Mouse (Mus musculus) left cerebral cortex, postnatal 25 days (tissue): ENCODE measurements around the gene Chdh. TPM values are rescaled to one million over a fixed set of nuclear protein-coding genes. Genes with fewer than 3 reads are reported as not detected.

Experiments
- DNase-seq, 2 experiments: peaks; one replicate each; pipeline ENCODE4 v3.0.0; 2022; ENCODE audit warnings: low spot score in 2 of 2, mixed read lengths in 1 of 2
- intact Hi-C: fragments of 180-260 bp; cut with DNase I; formaldehyde crosslinking; loops from one replicate; pipeline ENCODE4 v1.15.1; 2025
- total RNA-seq, 2 experiments: library from RNA; stranded (reverse); gene quantifications; 2 replicates each; pipeline ENCODE4 v1.2.3; 2021

Gene Chdh
- total RNA-seq, 2 experiments from 2014 or later = 1.2 to 1.4 TPM

DNA sequence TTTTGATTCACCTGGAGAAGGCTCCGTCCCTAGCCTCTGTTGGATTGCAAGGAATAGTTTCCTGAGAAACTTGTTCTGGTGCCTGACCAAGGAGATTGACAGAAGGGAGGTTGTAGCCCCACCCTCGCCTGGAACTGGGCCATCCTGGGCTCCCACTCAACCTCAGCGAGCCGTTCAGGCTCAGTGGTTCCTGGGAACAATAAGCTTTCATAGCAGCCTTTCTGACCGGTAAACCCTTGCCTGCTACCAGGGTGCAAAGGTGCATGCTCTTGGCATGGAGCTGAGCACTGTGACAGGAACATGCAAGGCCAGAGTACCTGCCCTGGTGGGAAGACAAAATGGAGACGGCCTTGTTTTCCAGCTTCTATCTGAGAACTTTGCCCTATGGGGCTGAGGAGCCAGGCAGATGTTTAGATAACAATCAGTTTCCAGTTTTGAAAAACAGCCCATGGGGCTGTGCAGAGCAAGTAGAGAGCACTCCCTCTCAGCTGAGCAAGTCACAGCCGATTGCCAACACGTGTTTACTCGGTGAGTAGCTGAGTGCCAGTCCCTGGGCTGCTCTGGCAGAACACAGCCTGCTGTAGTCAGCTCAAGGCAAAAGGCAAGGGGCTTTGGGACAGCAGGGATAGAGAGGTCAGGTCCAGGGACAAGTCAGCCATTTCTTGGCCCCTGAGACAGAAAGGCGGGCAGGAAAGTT is 1.2 kb downstream of the Chdh start:
- DNase-seq = peak in 1 of 2 experiments; percentile 56

DNA sequence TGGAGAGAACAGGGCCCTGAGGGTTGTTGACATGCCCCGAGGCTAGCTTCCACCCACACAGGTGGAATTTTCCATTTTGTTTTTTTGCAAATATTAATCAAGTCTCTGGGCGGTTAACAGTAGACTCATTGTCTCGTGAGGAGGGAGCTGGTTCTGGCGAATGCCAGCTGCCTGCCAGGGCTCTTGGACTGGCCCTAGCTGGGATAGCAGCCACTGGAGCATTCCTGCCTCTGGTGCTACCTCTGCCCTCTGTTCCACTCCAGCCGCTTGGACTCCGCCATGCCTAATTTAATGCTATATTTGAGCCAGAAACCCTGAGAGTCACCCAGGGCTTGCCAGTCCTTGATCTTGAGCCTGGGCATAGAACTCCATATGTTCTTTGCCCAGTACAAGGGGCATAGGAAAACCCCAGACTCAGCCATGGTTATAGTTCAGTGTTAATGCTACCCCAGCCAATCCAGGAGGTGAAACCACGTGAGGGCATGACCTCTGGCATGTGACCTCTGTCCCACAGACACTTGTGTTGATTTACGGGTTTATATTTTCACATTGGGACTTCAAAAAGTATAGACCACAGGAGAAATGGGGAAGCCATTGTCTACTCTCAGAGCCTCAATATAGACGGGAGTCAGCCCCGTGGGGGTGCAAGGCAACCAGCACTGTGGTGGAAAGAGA is 3.2 kb downstream of the Chdh start:
- intact Hi-C loops = no loop called here

More for the DNA sequence above, 1.2 kb downstream of the Chdh start:
- intact Hi-C loops = no loop called here

DNA sequence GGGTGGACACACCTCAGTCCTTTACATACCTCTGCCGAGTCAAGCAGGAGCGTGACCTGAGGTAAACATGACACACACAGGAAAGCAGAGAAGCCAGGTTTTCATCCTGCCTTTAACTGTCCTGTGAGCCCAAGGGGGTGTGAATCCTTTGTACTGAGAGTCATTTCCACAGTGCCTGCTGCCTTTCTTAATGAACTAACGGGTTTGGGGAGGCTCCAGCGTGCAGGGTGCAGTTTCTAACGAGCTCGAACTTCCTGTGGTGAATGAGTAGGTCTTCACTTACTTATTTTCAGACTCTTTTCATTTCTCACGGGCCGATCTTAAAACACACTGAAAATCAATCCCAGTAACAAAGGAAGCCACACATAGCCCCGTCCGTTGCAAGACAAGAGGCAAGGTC is 5.7 kb downstream of the Chdh start:
- DNase-seq = no peak
- intact Hi-C loops = loop anchor here (2.0 kb wide), 1 partner anchor 32 kb away; no protein-coding TSS in a partner anchor

More for the DNA sequence above, 3.2 kb downstream of the Chdh start:
- peak in 1 of 2 experiments; percentile 35 for DNase-seq

DNA sequence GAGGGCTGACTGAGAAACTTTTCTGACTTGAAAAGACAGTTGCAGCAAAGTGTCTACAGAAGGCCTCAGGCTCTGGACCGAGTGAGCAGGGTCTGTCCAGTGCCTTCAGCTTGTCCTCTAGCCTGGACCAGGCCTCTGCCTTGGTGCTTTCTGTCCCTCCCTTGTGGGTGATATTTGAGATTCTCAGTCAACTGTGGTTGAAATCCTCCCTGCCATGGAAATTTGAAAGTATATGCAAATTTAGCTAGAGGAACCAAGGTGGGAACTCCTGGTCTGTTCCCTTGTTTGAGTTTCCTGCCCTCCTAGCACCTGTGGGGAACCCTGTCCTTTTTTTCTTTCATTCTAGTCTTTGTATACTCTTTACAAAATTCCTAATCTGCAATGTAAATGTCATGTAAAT is 6.2 kb downstream of the Chdh start:
- DNase-seq = no peak
- intact Hi-C loops = loop anchor here (2.0 kb wide), 1 partner anchor 32 kb away; no protein-coding TSS in a partner anchor

DNA sequence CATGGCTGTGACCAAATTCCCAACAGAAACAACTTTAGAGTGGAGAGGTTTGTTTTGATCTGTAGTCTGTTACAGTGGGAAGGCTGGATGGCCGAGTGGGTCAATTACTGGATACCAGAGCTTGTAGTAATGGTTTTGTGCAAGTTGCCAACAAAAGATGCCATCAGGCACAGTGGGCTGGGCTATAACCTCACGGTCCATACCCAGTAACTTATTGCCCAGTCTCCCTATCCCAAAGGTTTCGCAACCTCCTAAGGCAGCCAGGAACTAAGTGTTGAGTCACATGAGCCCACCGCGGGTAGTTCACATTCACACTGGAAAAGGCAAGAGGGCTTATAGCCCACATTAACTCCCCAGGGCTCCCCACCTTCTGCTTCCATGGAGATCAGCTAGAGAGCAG is 7.8 kb downstream of the Chdh start:
- intact Hi-C loops = no loop called here
- no peak for DNase-seq

DNA sequence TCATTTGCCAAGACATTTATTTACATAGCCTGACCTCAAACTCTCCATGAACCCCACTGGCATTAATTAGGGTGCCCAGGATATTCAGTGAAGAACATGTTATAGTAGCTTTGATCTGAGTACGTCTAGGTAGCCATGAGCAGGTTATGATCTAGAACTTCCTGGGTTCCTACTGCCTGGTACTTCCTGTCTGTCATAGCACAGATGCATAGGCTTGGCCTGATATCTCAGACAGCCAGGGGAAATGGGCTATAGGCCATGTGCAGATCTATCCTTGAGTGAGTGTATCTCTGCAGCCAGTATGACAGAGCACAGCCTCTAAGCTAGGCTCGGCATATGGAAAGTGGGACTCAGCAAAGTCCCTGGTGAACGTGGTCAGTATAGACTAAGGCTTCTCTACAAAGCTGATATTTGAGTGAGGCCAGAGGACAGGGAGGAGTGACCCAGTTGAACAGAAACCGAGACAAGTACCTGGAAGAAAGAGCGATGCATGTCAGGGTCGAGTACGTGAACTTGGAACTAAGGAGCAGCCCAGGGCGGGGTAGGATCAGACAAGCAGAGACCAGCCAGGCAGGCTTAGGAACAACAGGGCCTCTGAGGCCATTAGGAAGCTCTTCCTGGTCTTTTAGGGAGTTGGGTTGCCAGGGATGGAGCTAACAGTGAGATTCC is 9.1 kb downstream of the Chdh start:
- no peak for DNase-seq
- intact Hi-C loops = no loop called here

DNA sequence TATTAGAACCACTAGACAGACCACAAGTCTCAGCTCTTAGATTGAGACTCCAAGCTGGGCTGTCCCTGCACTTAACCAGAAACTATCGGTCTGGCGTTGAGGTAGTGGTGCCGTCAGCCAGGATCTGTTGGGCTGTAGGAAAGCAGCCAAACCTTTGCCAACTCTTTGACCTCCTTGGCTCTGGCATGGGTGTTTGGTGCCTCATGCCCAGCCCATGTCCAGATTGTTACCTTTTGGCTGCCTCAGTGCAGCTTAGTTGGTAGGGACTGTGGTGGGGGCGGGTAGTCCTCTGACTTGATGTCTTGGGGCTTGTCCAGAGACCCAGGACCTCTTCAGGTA is 9.6 kb downstream of the Chdh start:
- intact Hi-C loops = no loop called here
- no peak for DNase-seq

DNA sequence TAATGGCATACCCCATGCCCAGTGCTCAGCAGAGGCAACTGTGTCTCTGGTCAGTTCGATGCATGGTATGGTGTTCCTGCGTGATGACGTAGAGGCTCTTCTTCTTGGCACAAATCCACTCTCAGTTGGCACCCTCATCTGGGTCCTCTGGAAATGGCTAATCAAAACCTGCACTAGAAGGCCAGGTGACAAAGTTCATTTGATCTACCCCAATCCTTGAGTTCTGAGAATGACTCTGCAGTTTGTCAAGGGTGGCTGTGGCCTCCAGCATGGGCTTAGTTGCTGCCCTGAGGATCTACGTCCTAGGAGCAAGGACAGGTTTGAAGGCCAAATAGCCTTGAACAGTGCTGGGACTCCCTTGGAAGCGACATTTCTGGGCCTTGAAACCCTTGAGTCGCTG is 10.0 kb downstream of the Chdh start:
- DNase-seq = no peak
- intact Hi-C loops = no loop called here

DNA sequence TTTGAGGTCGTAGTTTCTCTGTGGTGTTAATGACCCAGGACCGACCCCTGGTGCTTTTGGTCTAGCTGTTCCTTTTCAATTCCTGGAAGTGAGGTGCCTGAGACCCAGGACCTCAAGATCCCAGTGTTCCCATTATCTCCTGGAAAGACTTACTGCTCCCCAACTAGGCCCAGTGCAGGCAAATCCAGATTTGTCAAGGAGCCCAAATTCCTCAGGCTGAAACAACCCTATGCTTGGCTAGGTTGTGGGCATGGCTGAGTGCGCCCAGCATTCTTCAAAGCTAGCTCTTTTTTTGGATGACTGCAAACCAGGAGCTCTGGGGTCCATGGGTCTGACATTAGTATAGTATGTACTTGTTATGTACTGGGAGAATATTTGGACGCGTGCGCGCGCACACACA is 10.6 kb downstream of the Chdh start:
- intact Hi-C loops = no loop called here
- DNase-seq = no peak

DNA sequence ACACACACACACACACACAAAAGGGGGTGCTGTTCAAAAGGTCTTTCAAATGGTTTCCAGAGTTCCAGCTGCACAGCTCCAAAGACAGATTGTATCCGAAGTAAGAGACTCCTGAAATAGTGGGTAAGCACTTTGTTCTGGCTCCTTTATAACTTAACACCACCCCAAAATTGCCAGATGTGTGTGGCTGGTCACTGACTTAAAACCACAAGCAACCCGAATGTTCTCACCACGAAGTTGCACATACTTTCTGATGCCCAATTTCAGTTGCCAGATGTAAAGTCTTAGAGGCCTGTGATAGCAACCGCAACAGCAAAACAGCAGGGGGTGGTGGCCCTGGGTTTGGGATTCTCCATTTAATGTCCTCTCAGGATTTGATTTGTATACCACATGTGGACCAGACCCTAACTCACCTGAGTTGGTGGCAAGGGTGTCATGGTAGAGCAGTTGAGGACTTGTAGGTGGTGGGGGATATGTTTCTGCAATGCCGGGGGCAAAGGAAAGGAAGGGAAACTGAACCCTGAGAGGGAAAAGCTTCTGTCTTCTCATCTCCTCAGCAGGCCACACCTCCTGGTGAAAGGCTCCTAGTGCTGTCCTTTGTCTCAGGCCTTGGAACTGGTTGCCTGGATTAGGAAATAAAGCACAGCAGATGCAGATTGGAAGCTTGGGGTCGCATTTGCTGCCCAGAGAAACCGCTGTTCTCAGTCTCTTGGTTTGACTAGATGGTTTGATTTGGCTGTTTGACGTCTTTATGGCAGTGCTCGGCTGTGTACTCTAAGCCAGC is 11.2 kb downstream of the Chdh start:
- intact Hi-C loops = no loop called here
- DNase-seq = no peak

DNA sequence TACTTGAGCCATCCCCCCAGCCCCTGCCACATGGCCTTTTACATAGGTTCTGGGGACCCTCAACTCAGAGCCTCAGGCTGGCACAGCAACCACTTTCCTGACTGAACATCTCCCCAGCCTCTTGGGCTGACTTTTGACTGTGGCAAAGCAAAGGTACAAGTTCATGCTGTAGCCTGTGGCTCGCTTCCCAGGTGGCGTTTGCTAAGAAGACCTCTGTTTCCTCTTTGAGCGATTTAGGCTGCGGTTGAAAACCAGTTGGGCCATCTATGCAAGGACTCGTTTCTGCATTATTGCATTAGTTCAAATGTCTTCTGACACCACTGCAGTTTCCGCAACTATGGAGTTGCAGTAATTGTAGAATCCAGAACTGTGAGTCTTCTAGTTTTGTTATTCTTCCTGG is 13.6 kb downstream of the Chdh start:
- no peak for DNase-seq
- intact Hi-C loops = no loop called here

DNA sequence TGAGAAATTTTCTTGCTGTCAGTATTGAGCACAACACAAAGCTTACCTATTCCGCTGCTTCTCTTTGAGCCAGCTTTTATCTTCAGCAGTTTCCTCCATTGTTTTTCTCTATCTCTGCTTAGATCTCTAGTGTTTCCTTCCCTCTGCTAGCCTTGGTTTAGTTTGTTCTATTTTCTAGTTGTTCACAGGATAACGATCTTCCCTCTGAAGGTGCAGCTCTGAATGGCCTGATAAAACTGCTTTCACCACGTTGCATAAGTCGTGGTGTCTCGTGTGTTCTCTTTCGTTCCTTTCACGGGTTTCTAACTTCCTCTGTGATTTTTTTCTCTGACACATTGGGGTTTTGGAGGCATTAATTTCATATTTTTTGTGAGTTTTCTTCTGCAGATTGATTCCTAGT is 15.6 kb downstream of the Chdh start:
- intact Hi-C loops = no loop called here
- no peak for DNase-seq

DNA sequence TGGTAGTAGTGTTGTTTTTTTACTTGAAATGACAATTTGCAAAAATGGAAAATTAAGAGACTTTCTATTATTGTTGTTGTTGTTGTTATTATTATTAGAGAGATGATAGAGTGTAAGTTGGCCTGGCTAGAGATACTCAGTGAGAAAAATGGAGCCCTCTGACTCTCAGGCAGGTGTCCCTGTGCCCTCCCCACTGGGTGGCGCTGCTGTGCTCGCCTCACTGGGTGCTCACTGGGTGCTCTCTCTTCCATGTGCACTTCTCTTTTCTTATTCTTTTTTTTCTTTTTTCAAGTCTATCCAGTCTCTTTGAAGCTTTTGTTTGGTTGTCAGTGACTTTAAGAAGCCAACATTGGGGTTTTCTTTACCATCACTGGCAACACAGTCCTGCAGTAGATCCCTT is 18.6 kb downstream of the Chdh start:
- intact Hi-C loops = no loop called here
- no peak for DNase-seq

DNA sequence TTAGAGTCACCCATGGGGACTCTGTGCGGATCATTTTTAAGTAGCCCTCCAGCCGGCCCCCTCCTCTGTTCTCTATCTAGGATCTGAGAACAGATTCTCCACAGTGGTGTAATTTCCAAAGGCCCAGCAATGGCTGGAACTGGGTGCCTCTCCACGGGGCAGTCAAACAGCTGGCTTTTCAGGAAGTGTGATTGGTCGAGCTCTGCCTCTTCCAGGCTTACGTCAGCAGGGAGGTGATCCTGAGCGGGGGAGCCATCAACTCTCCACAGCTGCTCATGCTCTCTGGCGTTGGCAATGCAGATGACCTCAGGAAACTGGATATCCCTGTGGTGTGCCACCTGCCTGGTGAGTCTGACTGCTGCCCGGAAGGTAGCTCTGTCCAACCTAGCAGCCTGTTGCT is 24.6 kb downstream of the Chdh start:
- intact Hi-C loops = no loop called here
- DNase-seq = no peak

DNA sequence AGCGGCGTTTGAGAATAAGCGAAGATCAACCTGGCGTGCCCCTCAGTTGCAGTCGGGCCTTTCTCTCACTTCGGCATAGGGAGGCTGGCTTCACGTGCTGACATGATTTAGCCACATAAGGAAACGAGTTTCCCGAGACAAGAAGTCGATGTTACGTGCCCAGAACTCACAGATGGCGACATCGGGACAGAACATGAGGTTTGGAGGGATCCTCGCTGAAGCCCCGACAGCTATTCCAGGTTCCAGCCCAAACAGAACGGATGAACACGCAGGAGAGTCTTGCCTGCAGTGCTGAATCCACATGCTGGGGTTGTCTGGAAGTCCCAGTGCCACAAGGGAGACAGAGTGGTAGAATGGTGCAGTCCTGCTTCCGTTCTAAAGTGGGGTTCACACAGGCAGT is 29.6 kb downstream of the Chdh start:
- DNase-seq = peak in 1 of 2 experiments; percentile 27
- intact Hi-C loops = no loop called here

DNA sequence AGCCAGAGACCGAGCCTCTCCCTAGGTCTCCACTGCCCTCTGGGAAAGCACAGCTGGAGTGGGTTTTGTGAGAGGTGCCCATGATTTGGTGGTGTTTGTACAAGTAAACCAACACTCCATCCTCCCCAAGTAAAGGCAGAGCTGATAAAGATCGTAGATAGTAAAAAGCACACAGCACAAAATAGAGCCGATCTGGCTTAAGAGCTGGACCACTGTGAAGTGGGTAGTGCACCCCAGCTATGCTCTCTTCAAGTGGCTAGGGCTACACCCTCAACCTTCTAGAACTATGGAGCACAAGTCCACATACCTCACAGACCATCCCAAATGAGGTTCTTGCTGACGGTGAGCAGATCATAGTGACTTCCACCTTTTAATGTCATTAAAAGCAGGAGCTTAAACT is 30.6 kb downstream of the Chdh start:
- DNase-seq = no peak
- intact Hi-C loops = no loop called here

DNA sequence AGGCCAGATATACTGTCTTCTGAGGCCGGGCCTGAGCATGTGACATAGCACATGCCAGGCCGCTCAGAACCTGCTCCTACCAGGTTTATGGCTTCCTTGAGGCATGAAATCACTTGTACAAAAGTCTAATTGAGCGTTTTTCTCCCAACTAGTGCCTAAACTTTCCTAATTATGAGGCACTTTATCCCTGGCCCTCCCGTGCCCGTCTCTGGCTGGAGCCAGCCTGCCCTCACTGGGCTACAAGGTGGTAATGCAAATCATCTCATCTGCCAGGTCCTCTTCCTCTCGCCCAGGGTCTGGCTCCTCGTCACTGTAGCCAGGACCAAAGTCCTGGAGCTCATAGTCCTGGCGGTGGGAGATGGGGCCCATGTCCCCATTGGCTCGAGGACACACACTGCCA is 33.0 kb downstream of the Chdh start:
- DNase-seq = no peak
- intact Hi-C loops = no loop called here

DNA sequence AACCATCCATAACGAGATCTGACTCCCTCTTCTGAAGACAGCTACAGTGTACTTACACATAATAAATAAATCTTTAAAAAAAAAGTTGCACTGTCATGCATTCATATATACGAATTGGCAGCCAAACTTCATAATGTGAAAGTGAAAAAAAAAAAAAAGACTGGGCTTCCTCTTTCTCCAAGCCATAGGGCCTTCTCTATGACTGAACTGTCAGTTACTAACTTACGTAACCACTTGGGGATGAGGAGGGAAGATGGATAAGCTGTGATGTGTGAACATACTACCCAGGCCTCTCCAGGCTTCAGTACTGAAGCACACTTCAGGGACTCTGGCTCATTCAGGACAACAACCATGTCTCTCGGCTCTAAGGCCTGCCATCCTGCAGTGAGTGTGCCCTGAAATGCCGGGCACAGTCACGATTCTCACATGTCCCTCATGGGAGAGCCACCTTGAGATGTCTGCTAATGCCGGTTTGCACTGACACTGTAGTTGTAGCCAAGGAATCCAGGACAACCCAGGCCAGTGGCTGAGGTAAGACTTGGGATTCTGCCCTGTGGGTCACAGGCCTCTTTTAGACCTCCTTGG is 34.6 kb downstream of the Chdh start:
- DNase-seq = no peak
- intact Hi-C loops = no loop called here

DNA sequence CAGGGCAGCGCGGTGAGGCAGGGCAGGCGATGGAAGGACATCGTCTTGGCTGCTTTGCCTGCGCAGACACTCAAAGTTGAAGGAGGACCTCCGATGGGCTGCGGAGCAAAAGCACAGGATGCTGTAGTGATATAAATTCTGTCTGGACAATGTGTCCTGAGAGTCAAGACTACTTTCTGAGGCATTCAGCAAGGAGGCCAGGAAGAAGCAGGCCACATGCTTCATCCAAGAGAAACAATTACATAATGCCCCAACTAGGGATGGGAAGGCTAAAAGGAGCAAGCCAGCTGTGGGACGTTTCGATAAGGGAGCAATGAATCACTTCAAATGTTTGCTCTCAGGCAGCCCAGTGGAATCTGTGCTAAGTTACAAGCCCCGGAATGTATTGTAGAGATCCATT is 36.4 kb downstream of the Chdh start:
- DNase-seq = no peak
- intact Hi-C loops = no loop called here

DNA sequence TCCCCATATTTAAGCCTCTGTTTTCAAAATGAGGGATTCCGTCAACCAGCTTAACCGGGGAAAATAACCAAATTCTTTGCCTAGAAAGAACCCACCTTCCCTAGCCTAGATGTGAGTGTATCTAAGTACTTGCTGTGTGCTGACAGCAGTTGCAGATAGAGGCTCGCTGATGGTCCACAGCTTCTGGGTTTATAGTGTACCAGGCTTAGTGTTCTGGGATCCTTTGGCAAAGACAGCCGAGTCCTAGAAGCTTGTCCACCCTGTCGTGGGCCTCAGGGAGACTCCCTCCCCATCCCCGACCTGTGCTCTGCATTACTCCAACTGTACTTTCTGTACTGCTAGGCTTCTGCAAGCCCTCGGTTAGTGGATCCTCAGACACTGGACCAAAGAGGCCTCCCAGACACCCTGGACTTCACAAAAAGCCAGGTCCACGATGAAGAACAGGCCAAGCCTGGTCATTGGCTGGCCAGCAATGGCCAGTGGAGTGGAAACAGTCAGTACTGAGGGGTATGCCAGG is 36.9 kb downstream of the Chdh start:
- DNase-seq = no peak
- intact Hi-C loops = no loop called here
